Mouse (Mus musculus) liver, postnatal 0 days (tissue): ENCODE measurements around the gene Olfr1029.

ENCODE experiments used
- CTCF ChIP-seq: sonication (generic); IDR thresholded peaks from 2 replicates; pipeline ENCODE4 v1.5.1; 2016; ENCODE audit warnings: antibody characterized with exemption, low read depth
- EP300 ChIP-seq: IDR thresholded peaks from 2 replicates; pipeline ENCODE4 v1.6.1; 2016; ENCODE audit warnings: antibody characterized with exemption, low read depth, mild to moderate bottlenecking

GRCm38 (mm10) chr2:86005240-86005639, 31.5 kb downstream of the Olfr1029 start, which contains the start of gene Olfr1032:
- TF ChIP-seq CTCF (no peak), EP300 (no peak)
